Mouse (Mus musculus) kidney, postnatal 25 days (tissue): ENCODE measurements around the gene Prr15l.
A peak's percentile ranks its signal among the peaks of the same experiment; 100 is the strongest.

Source experiments
- DNase-seq, 2 experiments: peaks; one replicate each; pipeline ENCODE4 v3.0.0; 2021; ENCODE audit warnings: mixed read lengths in 2 of 2

Gene Prr15l

DNA sequence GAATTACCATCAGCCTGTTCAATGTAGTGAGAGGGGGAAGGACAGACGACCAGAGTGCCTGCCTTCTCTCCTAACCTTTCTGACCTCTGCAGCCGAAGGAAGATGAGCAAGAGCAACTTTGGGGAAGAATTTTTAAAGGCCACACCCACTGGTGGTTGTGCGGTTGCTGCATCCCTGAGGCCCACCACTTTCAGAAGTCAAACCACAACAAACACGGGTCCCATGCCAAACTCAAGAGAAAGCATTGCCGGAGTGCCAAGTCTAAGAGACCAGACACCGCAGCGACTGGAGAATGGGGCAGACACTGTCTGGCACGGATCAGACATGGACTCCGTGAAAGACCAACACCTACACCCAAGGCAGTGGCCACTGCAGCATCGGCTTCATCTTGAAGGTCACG is 3.0 kb upstream of the Prr15l start:
- DNase-seq = no peak

- peak; percentile 51 to 86 for DNase-seq
Measured at GRCm38 (mm10) chr11:96925469-96926148, 2.3 kb upstream of the Prr15l start.

DNA sequence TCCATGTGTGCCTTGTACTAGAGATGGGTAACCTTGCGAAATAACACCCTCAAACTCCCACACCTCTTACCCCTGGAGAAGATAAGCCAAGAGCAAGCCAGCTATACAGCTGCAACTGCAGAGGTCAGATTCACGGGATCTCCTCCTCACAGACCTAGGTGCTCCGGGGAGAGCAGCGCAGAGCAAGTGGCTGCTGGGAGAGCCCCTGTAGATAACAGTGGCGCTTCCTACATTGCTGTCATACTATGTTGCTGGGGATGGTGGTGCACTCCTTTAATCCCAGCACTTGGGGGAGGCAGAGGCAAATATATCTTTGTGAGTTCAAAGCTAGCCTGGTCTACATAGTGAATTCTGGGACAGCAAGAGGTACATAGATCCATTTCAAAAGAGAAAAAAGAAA is 1.3 kb upstream of the Prr15l start:
- DNase-seq = no peak

GRCm38 (mm10) chr11:96928691-96929090 is 787 bp downstream of the Prr15l start:
- DNase-seq = peak; percentile 62 to 88

- DNase-seq = peak; percentile 83 to 94
Measured at GRCm38 (mm10) chr11:96929096-96929765, 1.3 kb downstream of the Prr15l start.

DNA sequence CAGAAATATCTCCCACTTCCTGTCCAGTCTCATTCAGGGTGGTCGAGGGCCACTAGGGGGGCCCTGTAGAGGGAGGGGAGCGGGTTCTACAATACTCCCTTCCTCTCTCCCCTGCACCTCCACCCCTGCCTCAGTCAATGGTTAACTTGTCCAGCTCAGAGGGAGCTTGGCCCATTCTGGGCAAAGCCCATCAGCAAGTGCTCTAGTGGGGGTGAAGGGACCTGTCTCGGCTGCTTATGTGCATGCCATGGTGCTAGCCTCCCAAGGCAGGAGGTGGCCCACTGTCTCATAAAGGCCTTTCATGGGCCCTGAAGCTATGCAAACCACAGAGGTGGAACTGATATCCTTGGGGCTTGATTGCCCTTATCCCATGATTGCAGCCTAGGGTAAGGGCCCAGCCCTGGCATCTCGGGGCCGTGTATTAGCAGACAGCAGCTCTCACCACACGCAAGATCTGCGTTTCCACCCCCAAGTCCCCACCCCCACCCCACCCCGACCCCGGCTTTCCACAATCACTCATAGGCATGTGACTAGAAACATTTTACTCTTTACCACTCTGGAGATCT is 1.9 kb downstream of the Prr15l start:
- DNase-seq = peak; percentile 70 to 92

GRCm38 (mm10) chr11:96931327-96932062 is 3.6 kb downstream of the Prr15l start:
- DNase-seq = peak; percentile 86 to 95

DNA sequence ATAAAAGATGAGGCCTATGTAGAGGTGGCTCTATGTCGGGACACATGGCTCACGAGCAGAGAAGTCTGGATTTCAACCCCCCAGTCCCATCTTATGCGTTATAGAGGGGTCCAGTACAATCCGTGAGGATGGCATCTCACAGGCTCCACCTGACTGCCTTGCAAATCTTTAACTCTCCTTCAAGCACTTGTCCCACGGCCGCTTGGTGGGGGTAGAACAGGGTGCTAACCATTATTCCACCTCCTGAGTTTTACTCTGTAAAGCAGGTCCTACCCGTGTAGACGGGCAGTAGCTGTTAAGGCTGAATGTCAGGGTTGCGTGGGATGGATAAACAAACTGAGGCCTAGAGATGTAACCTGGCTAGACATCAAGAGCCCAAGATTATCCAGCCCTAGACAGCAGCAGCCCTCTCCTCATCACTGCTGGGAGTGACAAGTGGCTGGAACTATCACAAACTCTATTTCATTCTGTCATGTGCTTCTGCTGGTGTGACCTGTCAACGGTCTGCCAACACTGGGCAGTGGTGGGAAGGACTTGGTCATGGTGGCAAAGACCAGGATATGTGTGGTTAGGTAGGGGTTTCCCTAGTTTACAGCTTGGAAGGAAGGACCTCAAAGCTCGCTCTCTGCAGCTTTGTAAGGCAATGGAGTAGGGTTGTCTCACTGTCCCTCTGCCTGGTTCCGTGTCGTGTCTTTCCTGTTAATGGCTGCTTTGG is 5.8 kb downstream of the Prr15l start:
- DNase-seq = peak; percentile 46 to 79

- DNase-seq = peak; percentile 91 to 97
Measured at GRCm38 (mm10) chr11:96934921-96935356, 7.0 kb downstream of the Prr15l start.

DNA sequence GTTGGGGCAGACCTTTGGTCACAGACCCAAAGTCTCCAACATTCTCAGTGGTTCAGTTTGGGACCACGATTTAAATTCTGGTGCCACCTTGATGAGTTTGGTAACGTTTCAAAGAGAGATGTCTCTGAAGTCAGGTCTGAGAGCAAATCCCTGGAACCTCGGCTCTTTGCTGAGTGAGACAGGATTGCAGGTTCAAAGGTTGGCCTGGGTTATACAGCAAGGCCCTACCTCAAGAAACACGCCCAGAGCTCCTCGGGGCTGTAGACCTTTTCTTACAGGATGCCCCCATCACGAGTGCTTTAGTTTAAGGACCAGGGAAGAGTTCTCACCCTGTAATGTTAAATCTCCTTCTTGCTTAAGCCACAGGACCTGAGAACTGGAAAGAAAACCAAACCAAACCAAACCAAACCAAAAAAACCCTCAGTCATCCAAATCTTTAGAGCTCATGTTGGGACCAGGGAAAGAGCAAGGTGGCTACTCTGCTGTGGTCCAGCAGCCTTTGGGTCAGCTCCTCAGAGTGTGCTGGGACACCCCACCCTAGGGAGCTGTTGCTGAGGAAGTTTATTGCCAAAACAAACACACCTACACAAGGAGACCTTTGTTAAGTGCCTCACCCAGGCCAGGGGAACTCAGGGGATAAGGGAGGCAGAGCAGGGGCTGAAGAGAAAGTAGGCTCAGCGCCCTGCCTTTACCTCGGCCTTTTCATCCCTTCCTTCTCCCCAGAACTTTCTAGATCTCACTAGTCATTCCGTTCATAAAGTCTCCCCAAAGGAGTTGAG is 8.2 kb downstream of the Prr15l start:
- DNase-seq = peak in 1 of 2 experiments; percentile 53

GRCm38 (mm10) chr11:96937549-96938425 is 9.9 kb downstream of the Prr15l start:
- peak; percentile 85 to 93 for DNase-seq

GRCm38 (mm10) chr11:96938426-96938800 is 10.5 kb downstream of the Prr15l start:
- no peak for DNase-seq

- no peak for DNase-seq
Measured at GRCm38 (mm10) chr11:96940578-96941465, 12.9 kb downstream of the Prr15l start.

- no peak for DNase-seq
Measured at GRCm38 (mm10) chr11:96941989-96942590, 14.2 kb downstream of the Prr15l start.

DNA sequence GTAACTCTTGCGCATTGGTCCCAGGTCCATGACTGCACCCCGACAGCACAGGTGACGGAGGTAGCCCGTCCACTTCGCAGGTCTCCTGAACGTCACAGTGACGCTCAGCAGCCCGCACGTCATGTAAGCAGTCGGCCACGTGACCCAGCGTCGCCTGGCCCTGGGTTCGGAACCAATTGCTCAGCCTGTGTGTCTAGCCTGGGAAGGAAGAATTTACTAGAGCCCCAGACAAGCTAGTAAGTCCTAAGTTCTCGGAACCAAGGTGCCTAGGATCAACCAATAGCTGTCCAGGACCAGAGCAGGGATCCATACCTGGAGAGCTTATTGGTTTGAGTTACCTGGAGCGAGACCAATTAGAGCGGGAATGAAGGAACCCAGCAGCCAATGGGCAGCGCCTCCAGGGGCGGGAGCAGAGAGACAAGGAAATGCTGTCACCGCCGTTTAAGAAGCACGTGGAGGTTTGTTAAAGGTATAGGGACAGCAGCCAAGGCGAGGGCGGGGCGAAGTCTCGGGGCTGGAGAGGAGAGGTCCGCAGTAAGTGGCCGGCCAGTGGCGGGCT is 15.9 kb downstream of the Prr15l start, which contains the start of gene Pnpo:
Gene Pnpo, minus strand, starts transcription at position 241 of the 559 bp plus-strand sequence.
- peak; percentile 95 to 97 for DNase-seq

GRCm38 (mm10) chr11:96944844-96945580 is 17.1 kb downstream of the Prr15l start:
- no peak for DNase-seq

DNA sequence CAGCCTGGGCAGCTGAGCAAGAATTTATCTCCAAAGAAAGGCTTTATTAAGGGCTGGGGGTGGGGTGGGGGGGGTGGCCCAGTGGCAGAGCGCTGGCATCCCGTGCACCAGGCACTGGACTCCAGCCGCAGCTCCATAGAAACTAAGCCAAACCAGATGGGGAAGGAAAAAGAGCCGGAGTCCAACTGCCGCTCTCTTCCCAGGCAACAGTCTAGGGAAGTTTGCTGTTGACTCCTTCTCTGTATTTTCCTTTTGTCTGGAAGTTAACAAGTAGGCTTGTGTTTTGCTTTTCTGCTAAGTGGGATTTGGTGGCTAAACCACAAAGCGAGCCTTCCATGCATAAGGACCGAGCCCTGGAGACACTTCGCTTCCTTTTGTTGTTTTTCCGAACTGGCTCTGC is 18.6 kb downstream of the Prr15l start:
- no peak for DNase-seq

DNA sequence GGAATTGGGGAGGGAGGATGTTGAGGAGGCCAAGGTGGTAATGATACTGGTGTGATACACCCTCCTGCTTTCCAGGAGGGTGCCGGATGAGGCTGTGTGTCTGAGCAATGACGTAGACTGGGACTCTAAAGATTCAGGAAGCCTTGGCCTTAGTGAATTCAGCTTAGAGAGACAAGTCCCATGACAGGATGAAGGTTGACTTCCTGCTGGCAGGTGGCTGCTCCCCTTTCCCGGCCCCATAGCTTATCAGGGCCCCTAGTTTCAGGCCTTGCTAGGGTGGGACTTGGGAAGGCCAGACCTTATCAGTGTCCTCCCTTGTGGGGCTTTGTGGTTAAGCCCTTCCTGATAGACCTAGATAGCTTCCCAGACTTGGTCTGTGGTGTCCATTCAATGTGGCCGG is 19.9 kb downstream of the Prr15l start:
- no peak for DNase-seq
